Mouse (Mus musculus) heart, postnatal 0 days (tissue): ENCODE results near the gene Camk1.

ENCODE experiments used
- CTCF ChIP-seq: IDR thresholded peaks from 2 replicates; pipeline ENCODE4 v1.5.1; 2016; ENCODE audit warnings: antibody characterized with exemption, control low read depth, low read depth
- EP300 ChIP-seq: IDR thresholded peaks from 2 replicates; pipeline ENCODE4 v1.6.1; 2016; ENCODE audit warnings: antibody characterized with exemption, low read depth

DNA sequence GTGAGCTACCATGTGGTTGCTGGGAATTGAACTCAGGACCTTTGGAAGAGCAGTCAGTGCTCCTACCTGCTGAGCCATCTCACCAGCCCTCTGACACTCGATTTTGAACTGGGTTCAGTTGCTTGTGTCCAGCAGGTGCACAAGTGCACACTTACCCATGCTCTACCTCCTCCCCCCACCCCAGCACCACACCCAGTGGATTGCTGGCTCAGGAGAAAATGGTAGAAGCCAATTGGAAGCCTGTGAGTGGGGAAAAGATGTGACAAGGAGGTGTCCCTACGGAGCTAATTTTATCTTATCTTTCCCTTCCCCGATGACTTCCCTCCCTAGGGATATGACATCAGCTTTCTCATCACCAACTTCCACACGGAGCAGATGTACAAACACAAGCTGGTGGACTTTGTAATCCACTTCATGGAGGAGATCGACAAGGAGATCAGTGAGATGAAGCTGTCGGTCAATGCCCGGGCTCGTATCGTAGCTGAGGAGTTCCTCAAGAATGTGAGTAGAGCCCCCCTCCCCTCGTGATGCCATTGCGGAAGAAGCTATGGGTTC, 41.5 kb upstream of the Camk1 start:
- TF ChIP-seq EP300: no peak
- TF ChIP-seq CTCF: no peak
